Mouse (Mus musculus) thymus, adult 2 months (tissue): Measurements from ENCODE around the gene Rnase12.

Source experiments
- CTCF ChIP-seq: fragments of 200-500 bp; IDR thresholded peaks from 2 replicates; pipeline ENCODE4 v1.5.1; 2012; ENCODE audit warnings: mild to moderate bottlenecking, control low read depth, low read length, moderate library complexity, borderline replicate concordance; ENCODE audit not compliant: control insufficient read depth, poor library complexity, insufficient read depth; ENCODE audit errors: extremely low read depth
- POLR2A ChIP-seq: fragments of 200-500 bp; IDR thresholded peaks from 2 replicates; pipeline ENCODE4 v1.6.1; 2012; ENCODE audit warnings: mild to moderate bottlenecking, low read length, control low read depth, moderate library complexity; ENCODE audit not compliant: control insufficient read depth, poor library complexity, insufficient read depth; ENCODE audit errors: extremely low read depth

DNA sequence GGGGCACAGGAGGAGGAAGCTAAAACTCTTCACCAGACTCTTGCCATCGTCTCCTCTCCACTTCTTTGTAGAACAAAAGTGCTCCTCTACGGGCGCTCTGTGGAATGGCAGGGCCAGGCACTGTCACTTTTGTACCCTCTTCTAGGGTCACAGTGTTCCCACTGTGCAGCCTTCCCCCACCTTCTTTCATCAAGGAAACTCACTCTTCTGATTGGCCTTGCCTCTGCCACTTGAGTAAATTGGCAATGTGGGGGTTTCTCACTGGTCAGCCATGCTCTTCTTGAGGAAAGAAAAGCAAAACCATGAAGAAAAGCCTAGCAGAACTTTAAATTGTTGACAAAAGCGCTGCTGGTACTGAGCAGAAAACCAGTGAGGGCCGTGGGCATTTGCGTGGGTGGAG, 15.7 kb downstream of the Rnase12 start, which contains the start of gene Rnase9:
- no peak for TF ChIP-seq POLR2A
- no peak for TF ChIP-seq CTCF
